Mouse (Mus musculus): Measurements from ENCODE around the gene Plin4. TPM values are rescaled to one million over a fixed set of nuclear protein-coding genes. Genes with fewer than 3 reads are reported as not detected.

The Plin4 gene
- polyA plus RNA-seq, 1 experiment from 2014 or later, result 0.10 TPM

Other genes with a start within 250 kb of the Plin4 start
- gene Zfp119a, start 230.9 kb downstream of the Plin4 start, polyA plus RNA-seq (2016; fragmentation: Nextera tagmentation; extraction: Ambion mirVana), result 10.2 and 11.2 TPM in 2 replicates
- gene Zfp959, start 217.7 kb downstream of the Plin4 start, polyA plus RNA-seq (2016; fragmentation: Nextera tagmentation; extraction: Ambion mirVana), result 13.1 and 13.9 TPM in 2 replicates
- 4.9 and 6.2 TPM in 2 replicates for gene Zfp119b, start 160.3 kb downstream of the Plin4 start, polyA plus RNA-seq (2016; fragmentation: Nextera tagmentation; extraction: Ambion mirVana)
- gene Ebi3, start 157.2 kb downstream of the Plin4 start, polyA plus RNA-seq (2016; fragmentation: Nextera tagmentation; extraction: Ambion mirVana), result 1.6 and 2.3 TPM in 2 replicates
- 26.8 and 28.3 TPM in 2 replicates for gene Yju2, start 150.7 kb downstream of the Plin4 start, polyA plus RNA-seq (2016; fragmentation: Nextera tagmentation; extraction: Ambion mirVana)
- 41.4 and 46.8 TPM in 2 replicates for gene Shd, start 139.3 kb downstream of the Plin4 start, polyA plus RNA-seq (2016; fragmentation: Nextera tagmentation; extraction: Ambion mirVana)
- gene Fsd1, start 123.3 kb downstream of the Plin4 start, polyA plus RNA-seq (2016; fragmentation: Nextera tagmentation; extraction: Ambion mirVana), result 52.0 and 54.7 TPM in 2 replicates
- gene Stap2, start 104.2 kb downstream of the Plin4 start, polyA plus RNA-seq (2016; fragmentation: Nextera tagmentation; extraction: Ambion mirVana), result 6.4 and 8.0 TPM in 2 replicates
- gene Mpnd, start 104.1 kb downstream of the Plin4 start, polyA plus RNA-seq (2016; fragmentation: Nextera tagmentation; extraction: Ambion mirVana), result 174 and 193 TPM in 2 replicates
- 173 and 175 TPM in 2 replicates for gene Sh3gl1, start 73.2 kb downstream of the Plin4 start, polyA plus RNA-seq (2016; fragmentation: Nextera tagmentation; extraction: Ambion mirVana)
- gene Chaf1a, start 69.4 kb downstream of the Plin4 start, polyA plus RNA-seq (2016; fragmentation: Nextera tagmentation; extraction: Ambion mirVana), result 44.5 and 45.8 TPM in 2 replicates
- gene Ubxn6, start 34.8 kb downstream of the Plin4 start, polyA plus RNA-seq (2016; fragmentation: Nextera tagmentation; extraction: Ambion mirVana), result 49.0 and 52.7 TPM in 2 replicates
- 173 and 179 TPM in 2 replicates for gene Hdgfl2, start 30.2 kb downstream of the Plin4 start, polyA plus RNA-seq (2016; fragmentation: Nextera tagmentation; extraction: Ambion mirVana)
- gene Plin5, start 7.8 kb upstream of the Plin4 start, polyA plus RNA-seq (2016; fragmentation: Nextera tagmentation; extraction: Ambion mirVana), result 0.15 and 0.29 TPM in 2 replicates
- 0.15 and 0.23 TPM in 2 replicates for gene Lrg1, start 12.2 kb upstream of the Plin4 start, polyA plus RNA-seq (2016; fragmentation: Nextera tagmentation; extraction: Ambion mirVana)
- 4.3 and 4.6 TPM in 2 replicates for gene Sema6b, start 30.5 kb upstream of the Plin4 start, polyA plus RNA-seq (2016; fragmentation: Nextera tagmentation; extraction: Ambion mirVana)
- 12.4 and 13.0 TPM in 2 replicates for gene Tnfaip8l1, start 52.7 kb upstream of the Plin4 start, polyA plus RNA-seq (2016; fragmentation: Nextera tagmentation; extraction: Ambion mirVana)
- gene Mydgf, start 74.1 kb upstream of the Plin4 start, polyA plus RNA-seq (2016; fragmentation: Nextera tagmentation; extraction: Ambion mirVana), result 71.0 and 76.2 TPM in 2 replicates
- 41.4 and 43.4 TPM in 2 replicates for gene Dpp9, start 109.1 kb upstream of the Plin4 start, polyA plus RNA-seq (2016; fragmentation: Nextera tagmentation; extraction: Ambion mirVana)
- 15.3 and 15.5 TPM in 2 replicates for gene Fem1a, start 147.0 kb upstream of the Plin4 start, polyA plus RNA-seq (2016; fragmentation: Nextera tagmentation; extraction: Ambion mirVana)
- 2.7 and 3.5 TPM in 2 replicates for gene Ticam1, start 167.0 kb upstream of the Plin4 start, polyA plus RNA-seq (2016; fragmentation: Nextera tagmentation; extraction: Ambion mirVana)
- gene Plin3, start 183.1 kb upstream of the Plin4 start, polyA plus RNA-seq (2016; fragmentation: Nextera tagmentation; extraction: Ambion mirVana), result 56.6 and 67.4 TPM in 2 replicates
- gene Arrdc5, start 190.5 kb upstream of the Plin4 start, polyA plus RNA-seq (2016; fragmentation: Nextera tagmentation; extraction: Ambion mirVana), result not detected in 2 replicates
- gene Uhrf1, start 193.5 kb upstream of the Plin4 start, polyA plus RNA-seq (2016; fragmentation: Nextera tagmentation; extraction: Ambion mirVana), result 157 and 160 TPM in 2 replicates
- 54.6 and 58.8 TPM in 2 replicates for gene Kdm4b, start 216.3 kb upstream of the Plin4 start, polyA plus RNA-seq (2016; fragmentation: Nextera tagmentation; extraction: Ambion mirVana)

Data from embryonic facial prominence, embryonic 12.5 days (tissue).